Mouse (Mus musculus) adipocyte (in vitro differentiated cells): ENCODE results near the gene Eml5.

Source experiments
- DNase-seq: peaks from one replicate; pipeline ENCODE4 v3.0.0-alpha.2; 2016; ENCODE audit warnings: low spot score

The Eml5 gene

GRCm38 (mm10) chr12:98833901-98834300 is 67.4 kb downstream of the Eml5 start:
- peak; percentile 54 for DNase-seq

- DNase-seq, result no peak
Observed at GRCm38 (mm10) chr12:98832929-98833598, 68.2 kb downstream of the Eml5 start.

- DNase-seq, result no peak
Observed at GRCm38 (mm10) chr12:98831122-98831521, 70.2 kb downstream of the Eml5 start.

GRCm38 (mm10) chr12:98820781-98821180 is 80.5 kb downstream of the Eml5 start:
- DNase-seq, result no peak

GRCm38 (mm10) chr12:98804078-98804748 is 97.1 kb downstream of the Eml5 start:
- no peak for DNase-seq

GRCm38 (mm10) chr12:98802245-98802644 is 99.0 kb downstream of the Eml5 start:
- no peak for DNase-seq

GRCm38 (mm10) chr12:98800334-98800733 is 101.0 kb downstream of the Eml5 start:
- no peak for DNase-seq

- DNase-seq, result no peak
Observed at GRCm38 (mm10) chr12:98795731-98796318, 105.5 kb downstream of the Eml5 start.

GRCm38 (mm10) chr12:98784251-98784650 is 117.0 kb downstream of the Eml5 start:
- no peak for DNase-seq

GRCm38 (mm10) chr12:98779148-98779547 is 122.1 kb downstream of the Eml5 start:
- peak; percentile 51 for DNase-seq

- DNase-seq, result no peak
Observed at GRCm38 (mm10) chr12:98777509-98777908, 123.8 kb downstream of the Eml5 start.

- DNase-seq, result no peak
Observed at GRCm38 (mm10) chr12:98766241-98766640, 135.0 kb downstream of the Eml5 start.

GRCm38 (mm10) chr12:98759700-98760099 is 141.6 kb downstream of the Eml5 start:
- no peak for DNase-seq

- DNase-seq, result no peak
Observed at GRCm38 (mm10) chr12:98757636-98758035, 143.6 kb downstream of the Eml5 start.

GRCm38 (mm10) chr12:98747380-98747753 is 153.9 kb downstream of the Eml5 start:
- peak; percentile 24 for DNase-seq

GRCm38 (mm10) chr12:98746746-98747379 is 154.4 kb downstream of the Eml5 start, which contains the start of gene Zc3h14:
TSS of gene Zc3h14 (plus strand) at chr12:98746964.
- DNase-seq, result peak; percentile 91

- peak; percentile 81 for DNase-seq
Observed at GRCm38 (mm10) chr12:98746131-98746530, 155.2 kb downstream of the Eml5 start.

- DNase-seq, result no peak
Observed at GRCm38 (mm10) chr12:98745626-98746025, 155.7 kb downstream of the Eml5 start.

GRCm38 (mm10) chr12:98741011-98741501 is 160.2 kb downstream of the Eml5 start:
- no peak for DNase-seq

GRCm38 (mm10) chr12:98737801-98738350 is 163.4 kb downstream of the Eml5 start:
- peak; percentile 31 for DNase-seq

- peak; percentile 62 for DNase-seq
Observed at GRCm38 (mm10) chr12:98736951-98737800, 164.1 kb downstream of the Eml5 start, which contains the start of gene Ptpn21. TSS of gene Ptpn21 (minus strand) at chr12:98737405.
